Mouse (Mus musculus): ENCODE data around the gene Rps6ka5.

Gene Rps6ka5

DNA sequence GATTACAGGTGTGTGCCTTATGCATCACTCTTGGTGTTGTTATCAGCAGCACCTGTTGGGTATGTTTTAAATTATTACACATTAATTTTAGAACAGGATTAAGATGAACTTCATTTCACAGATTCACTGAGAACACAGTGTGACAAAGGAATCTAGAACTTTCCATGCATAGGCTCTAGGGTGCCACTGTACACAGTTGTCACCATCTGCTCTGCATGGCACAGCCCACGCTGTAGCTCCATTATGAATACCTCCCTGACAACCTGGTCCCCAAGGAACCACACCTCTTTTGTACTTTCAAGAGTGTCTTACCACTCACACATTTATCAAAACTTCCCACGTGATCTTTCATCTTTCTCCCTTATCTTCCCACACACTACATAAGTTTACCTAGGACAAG, 140.2 kb downstream of the Rps6ka5 start:
- no peak for DNase-seq

DNA sequence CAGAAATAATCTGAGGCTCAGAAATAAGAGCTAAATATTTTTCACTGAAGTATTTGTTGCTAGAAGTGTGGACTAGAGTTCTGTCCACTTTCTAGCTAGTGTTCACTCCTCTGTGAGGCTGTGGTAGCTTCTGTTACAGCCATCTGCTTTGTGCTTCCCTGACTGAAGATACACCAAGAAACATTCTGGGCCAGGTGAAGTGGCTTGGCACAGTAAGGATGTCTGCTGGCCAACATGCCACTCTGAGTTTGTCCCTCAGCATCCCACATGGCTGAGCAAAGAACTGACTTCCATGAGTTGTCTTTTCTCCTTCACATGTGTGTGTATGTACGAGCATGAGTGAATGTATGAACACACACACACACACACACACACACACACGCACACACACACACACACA, 147.6 kb downstream of the Rps6ka5 start:
- DNase-seq = no peak

DNA sequence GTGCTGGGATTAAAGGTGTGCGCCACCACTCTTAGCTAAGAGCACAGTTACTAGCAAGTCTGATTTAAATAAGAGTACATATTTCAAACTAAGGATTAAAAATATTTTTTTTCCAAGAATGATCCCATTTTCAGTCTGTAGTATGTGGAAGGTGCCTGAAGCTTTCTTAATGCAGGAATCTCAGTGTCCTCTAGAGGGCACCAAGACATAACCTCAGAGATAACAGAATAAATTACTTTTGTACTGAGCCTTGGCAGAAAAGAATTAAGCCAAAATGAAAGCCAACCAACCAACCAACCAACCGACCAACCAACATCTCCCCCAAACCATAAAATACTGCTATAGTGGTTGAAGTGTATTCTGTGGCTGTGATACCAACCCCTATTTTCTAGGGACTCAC, 148.5 kb downstream of the Rps6ka5 start:
- peak; percentile 7 to 19 for DNase-seq

DNA sequence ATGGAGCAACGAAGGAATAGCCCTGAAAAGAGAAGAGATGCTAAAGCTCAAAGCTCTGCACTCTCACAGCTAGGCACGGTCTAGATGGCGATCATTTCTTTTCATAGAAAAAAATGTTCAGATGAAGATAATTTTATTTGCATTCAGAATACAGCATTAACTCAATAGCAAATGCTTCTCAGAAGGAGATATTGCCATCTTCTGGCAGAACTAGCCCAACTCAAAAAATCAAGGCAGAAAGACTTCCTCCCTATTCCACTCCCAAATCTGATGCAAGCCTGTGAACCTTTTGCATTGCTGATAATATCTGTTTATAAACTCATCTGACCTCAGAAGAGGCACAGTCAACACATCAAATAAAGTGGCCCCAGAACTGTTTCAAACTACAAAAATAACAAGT, 151.0 kb downstream of the Rps6ka5 start:
- no peak for DNase-seq

DNA sequence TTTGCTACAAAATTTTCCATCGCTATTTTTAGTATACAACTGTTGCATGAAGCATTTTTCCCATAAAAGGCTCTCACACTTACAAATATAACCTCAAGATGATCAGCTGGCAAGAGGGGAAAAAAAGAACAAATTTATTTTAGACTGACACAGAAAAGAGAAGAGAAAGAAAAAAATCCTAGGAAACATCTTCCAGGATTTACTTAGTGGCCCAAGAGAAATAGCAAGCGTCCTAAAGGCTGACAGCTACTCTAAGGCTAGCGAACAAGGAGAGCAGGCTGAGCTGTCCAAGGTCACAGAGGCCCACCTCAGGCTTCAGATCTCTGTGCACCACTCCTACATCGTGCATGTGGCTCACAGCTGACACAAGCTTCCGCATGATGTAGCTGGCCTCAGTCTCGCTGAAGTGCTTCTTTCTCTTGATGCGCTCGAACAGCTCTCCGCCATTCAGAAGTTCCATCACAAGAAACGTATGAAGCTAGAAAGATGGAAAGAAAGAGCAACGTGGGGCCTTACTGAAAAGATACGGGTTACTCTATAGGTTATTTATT, 156.2 kb downstream of the Rps6ka5 start:
- no peak for DNase-seq

DNA sequence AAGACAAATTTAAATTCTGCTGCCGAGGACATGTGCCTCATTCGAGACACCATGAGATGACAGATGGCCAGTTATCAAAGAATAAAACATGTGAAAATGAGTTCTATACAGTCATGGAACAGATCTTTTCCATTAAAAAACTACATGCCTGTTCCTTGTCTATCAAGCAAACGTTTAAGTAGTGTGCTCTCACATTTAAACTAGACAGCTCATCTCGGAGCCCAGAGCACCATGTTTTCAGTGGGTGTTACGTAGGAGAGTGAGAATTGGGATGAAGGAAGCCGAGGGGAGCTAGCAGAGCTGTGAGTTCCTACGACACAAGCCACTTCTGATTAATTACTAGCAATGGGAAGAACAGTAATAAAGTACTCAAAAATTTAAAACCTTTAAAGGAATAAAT, 158.0 kb downstream of the Rps6ka5 start:
- no peak for DNase-seq

DNA sequence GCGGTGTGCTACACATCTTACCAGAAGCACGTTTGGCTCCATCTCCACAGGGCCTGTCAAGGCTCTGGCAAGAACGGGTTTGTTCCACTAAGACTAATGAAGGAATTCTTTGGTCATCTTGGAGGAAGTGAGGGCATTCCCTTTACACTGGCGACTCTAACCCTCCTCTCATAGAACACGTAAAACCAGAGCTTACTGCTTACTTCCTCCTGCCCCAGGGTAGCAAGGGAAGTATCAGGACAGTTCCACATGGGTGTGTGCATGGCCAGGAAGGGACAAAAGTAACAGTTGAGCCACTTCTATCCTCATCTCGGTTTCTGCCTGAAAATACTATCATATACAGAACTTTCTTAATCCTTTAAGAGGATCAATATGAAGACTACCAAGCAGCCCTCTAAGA, 158.7 kb downstream of the Rps6ka5 start:
- DNase-seq = no peak

DNA sequence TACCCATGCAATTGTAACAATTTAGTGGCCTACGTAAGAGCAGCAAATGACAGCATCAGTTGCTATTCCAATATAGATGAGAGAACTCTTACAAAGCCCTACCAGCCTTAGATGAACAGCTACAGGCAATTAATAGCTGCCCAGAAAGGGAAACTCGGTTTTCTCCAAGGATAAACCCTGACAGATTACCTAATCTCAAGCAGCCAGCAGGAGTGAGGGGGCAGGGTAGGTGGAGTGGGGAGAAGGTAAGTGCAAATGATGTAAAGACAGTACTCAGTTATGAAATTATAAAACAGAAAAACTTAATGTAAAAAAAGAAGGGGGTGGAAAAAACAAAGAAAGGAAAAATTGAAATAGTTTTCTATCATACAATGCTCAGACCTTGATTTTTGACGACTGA, 159.2 kb downstream of the Rps6ka5 start:
- DNase-seq = no peak

DNA sequence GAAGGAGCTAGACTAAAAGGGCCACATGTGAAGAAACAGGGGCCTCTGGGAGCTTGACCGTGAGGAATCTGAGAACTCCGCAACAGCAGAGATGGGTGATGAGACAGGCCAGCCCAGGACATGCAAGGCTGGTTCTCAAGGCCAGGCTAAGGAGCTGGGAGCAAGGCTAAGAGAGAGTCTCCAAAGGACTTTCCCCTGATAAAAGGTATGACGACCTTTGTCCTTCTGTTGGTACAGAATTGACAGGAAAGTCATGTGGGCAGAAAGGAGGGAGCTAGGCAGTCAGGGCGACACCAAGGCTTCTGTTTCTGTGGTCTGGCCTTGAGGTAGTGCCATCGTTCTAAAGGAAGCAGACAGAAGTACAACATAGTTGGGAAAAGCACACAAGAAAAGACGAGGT, 173.1 kb downstream of the Rps6ka5 start:
- no peak for DNase-seq

DNA sequence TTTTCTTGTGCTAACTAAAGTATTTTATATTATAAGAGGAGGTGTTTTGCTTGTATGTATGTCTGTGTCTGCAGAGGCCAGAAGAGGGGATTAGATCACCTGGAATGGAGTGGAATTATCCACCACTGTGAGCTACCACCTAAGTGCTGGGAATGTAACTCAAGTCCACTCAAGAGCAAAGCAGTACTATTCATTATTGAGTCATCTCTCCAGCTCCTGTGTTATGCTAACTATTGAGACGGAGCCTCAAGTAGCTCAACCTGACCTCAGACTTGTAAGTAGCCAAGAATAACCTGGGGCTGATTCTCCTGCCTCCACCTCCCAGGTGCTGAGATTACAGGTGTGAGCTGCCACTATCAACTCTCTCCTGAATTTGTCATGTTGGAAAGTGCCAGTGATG, 174.8 kb downstream of the Rps6ka5 start:
- DNase-seq = no peak

DNA sequence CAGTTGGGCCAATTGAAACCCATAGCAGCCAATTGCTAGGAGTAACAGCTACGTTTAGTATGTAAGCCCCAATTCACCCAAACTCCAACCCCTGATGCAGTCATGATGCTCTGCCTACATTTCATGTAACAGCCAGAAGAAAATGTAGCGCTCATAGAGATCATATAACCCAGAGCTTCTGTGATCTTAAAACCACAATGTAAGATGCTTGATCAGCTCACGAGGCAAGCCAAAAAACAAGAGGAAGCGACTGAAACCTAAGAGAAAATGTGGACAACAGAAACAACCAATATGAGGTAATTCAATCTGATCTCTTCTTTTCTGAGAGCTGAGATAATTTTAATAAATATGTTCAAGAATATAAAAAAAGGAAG, 182.6 kb downstream of the Rps6ka5 start:
- DNase-seq = no peak

DNA sequence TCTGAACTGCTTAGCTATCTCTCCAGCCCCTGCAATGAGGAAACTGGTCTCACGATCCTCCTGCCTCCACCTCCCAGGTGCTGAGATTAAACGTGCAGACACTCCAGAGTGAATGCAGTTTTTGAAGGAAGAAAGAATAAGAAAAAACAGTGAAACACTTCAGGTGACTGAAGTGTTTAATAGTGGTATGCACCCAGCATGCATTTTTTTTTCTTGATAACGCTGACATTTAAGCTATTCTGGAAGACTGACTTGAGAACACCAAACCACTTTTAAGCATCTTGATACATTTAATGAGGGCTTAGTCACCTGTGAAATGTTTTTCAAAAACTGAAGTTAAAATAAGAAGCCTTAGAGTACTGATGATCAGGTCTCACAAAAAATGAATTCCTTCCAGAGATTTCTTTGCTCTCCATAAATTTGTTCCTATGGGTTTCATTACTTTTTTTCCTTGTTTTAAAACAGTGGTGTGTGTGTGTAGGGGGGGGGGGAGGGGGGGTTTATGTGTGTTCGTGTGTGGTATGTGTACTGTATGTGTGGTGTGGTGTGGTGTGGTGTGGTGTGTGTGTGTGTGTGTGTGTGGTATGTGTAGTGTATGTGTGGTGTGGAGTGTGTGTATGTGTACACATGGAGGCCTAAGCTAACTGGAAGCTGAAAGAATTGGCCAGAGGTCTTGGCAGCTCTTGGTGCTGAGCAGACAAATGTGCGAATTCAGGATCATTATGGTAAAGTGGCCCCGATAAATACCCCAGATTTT, 183.2 kb downstream of the Rps6ka5 start:
- DNase-seq = no peak

DNA sequence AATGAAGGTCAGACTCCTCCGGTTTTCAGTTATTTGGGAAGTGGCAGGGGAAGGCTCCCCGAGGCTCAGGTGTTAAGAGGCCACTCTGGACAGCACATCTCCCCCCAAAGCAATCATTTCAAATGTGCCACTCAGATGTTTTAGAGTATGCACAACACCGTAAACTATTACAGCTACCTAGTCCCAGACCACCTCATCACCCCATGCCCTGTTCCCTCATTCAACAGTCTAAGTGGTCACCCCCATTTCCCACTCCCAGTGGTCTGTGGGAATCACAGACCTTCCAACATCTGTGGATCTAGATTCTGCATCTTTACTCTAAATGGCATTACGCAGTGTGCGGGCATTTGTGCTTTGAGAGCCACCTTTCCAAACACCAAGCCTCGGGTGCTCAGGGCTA, 184.3 kb downstream of the Rps6ka5 start:
- DNase-seq = no peak

DNA sequence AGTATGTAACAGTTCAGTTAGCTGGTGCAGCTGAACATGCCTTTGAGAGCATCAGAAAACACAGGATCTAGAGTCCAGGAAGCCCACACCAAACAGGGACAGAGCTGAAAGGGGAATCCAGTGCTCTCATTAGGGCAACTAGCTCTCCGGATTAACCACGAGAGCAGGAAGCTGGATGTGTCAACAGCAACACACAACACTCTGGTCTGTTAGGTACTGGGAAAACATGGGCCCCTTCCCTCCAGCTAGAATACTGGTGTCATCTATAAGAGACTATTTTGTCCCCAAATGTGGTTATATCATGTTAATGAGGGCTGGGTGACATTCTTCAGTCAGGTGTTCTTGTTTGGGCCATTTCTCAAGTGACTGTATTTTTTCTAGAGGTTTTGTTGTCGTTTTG, 184.7 kb downstream of the Rps6ka5 start:
- DNase-seq = no peak

DNA sequence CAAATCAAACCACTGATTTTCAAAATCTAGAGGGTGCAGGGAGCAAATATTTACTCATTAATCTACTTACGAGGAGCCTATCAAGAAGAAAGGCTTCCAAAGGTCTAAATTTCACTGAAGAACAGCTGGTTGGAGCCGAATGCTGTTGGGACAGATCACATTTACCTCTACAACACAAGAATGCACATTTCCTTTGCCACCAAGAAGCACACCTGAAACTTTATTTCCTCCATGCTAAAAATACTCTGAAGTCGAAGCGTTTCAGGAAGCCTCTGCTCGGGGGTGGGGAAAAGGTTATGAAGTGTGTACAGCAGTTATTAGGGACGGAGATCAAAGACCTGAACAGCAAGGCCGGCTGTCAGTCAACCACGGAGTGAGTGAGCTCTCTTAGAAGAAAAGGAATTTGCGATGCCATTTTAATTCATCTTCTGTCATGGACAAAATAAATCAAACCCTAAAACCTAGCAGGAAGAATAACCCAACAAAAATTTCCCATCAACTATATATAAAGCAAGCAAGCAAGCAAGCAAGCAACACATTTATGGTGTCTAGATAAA, 187.5 kb downstream of the Rps6ka5 start:
- DNase-seq = peak in 1 of 2 experiments; percentile 25

DNA sequence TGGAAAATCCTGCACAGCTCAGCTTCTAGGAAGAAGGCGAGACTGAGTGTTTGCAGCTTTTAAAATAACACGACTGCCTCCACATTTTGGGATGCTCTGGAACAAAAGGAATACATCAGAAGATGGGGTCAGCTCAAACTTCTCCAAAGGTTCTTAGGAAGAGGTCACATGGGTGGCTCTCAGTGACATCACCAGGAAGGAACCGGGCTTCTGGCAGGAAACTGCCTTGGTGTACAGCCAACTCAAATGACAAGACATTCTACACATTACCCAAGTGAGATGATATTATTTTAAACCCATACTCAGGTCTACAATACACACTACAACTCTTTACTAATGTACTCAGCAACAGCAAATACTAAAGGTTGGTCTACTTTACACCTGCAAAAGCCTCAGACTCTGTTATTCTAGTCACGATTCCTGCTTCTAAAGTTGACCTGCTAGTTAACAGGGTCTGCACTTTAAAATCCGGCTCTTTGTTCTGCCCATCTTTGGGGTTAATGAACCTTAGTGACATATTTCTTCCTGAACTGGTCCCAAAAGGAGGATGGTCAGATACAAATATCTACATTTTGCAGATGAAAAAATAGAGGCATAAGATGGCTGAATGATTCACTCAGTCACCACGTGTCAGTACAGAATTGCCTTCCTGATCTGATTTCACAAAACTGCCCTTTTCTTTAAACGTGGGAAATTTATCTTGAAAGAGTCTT, 188.2 kb downstream of the Rps6ka5 start:
- peak; percentile 52 to 67 for DNase-seq

DNA sequence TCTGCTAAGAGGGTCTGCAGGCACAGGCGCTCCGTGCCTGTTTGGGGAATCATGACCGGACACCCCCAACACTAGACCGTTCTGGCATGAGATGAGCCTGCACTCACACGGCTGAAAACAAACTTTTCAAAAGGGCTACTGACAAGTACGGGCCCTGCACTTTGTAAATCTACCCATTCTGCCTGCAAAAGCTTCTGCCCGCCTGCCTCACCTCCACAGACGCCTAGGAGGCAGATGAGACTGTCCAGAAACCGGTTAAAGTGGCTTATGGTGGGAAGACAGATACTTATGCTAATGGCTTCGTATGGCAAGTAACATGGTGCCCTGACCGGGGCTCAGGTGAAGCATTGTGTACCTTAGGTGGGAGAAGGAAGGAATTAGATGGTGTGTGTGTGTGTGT, 189.7 kb downstream of the Rps6ka5 start:
- no peak for DNase-seq

DNA sequence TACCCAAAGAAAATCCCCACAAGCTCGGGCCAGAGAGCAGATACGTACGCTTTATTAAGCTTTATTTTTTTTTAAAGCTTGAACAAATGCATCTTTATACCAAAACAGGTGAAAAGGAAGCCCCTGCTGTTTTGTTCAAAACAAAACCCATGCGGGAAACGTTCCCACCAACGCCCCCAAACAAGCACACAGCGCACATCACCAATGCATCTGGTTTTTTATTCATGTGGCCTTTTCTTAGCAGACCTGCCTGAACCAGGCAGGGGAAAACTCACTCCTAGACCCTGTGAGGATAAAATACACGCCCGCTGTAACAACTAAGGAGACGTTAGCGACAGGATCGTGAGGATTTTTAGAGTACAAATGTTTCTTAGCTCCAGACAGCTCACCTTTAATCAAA, 191.8 kb downstream of the Rps6ka5 start:
- no peak for DNase-seq

DNA sequence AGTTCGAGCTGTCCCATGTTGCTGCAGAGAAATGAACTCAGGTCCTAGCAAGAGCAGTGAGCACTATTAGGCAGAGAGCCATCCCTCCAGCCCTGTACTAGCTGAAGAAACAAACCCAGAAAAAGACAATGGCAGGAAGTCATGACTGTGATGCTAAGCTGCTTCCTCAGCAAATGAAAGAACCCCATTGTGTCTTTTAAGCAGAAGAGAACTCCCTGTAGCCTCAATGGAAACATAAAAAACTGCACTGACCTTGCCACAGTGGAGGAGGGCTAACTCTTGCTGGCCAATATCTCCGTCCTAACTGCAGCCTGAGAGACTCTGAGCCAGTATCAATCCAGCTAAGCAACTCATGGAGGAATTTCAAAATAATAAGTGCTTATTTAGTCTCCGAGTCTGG, 192.8 kb downstream of the Rps6ka5 start:
- DNase-seq = no peak

DNA sequence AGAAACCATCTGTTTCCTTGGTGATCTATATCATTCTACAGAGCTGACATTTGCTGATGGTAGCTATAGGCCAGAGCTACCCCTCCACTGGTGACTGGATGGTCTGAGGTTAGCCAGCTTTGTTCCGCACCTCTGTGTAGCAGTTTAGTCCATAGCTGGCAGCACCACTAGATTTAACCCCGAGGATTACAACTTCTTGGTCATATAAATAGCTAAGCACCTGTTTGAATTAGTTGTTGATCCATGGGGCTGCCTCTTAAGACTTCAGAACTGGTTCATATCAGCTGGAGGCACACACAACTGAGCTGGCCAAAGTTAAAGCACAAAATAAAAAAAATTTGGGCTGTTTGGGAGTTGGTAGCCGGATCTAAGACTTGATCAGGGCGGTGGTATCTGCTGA, 193.6 kb downstream of the Rps6ka5 start:
- DNase-seq = no peak

DNA sequence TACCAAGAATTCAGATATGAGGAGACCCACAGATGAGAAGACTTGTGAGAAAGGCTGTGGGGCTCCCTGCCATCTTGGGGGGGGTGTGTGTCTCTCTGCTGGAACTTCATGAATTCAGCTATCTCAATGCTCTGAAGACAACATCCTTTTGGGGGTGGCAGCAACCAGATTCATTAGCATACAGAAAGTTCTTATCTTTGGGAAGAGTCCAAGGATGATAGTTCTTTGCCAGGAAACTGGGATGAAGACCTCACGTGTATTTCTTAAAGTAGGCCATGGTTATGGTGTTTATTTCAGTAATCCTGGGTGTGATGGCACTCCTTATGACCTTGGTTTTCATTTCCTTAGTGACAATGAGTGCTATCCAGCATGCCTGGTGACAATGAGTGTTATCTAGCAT, 195.0 kb downstream of the Rps6ka5 start:
- DNase-seq = no peak

DNA sequence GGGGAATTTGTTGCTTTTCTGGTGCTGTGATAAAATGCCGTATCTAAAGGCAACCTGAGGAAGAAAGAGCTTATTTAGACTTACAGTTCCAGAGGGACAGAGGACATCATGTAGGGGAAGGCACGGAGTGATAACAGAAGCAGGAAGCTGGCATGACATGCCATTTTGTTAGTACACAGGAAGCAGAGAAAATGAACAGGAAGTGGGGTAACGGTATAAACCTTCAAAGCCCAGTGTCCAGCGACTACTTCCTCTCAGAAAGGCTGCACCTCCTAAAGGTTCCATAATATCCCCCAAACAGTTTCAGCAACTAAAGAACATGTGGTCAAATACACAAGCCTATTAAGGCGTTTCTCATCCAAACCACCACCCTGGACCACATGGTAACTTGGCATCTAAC, 195.9 kb downstream of the Rps6ka5 start:
- no peak for DNase-seq

DNA sequence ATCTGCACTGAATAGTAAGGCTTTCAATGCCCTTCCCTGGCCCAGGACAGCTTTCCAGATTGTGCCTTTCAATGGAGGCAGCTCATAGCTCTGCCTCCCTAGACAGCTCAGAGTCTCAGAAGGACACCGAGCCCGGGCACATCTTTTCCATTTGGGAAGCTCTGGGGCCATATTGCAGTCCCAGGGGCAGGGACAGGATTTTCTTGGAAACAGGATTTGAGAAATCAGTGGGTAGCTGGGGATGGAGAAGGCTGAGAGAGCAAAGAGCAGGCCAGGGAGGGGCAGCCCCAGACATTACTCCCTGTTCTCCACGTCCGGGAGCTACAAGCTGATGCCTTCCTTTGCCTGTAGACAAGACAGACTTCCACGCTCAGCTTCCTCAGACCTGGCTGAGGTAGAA, 197.1 kb downstream of the Rps6ka5 start:
- DNase-seq = no peak

DNA sequence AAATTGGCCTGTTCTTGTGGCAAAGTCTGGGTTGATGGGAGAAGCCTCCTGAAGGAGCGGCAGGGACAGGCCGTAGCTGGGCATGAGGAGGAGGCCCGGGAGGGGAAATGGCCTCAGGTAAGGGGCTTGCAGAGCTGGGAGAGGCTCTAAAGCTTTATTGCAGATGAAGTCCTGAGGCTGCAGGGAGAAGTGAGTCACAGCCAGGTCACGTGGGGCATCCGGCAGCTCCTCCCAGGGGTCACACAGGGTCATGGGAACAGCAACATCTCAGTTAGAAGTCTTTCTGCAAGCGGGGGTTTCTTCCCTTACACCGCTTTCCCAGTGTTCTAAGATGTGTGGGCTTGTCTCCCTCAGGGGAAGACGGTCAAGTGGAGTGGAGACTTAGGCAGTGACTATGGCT, 197.6 kb downstream of the Rps6ka5 start:
- peak; percentile 69 to 80 for DNase-seq
